Mouse (Mus musculus) thymus, postnatal 36 days (tissue): Measurements from ENCODE around the gene Napsa.

Experiments used
- DNase-seq, 2 experiments: peaks; one replicate each; pipeline ENCODE4 v3.0.0; 2022; ENCODE audit warnings: mixed read lengths in 2 of 2

Napsa gene

GRCm38 (mm10) chr7:44571811-44572210, 369 bp upstream of the Napsa start:
- no peak for DNase-seq

- DNase-seq: no peak
Measured at GRCm38 (mm10) chr7:44572956-44573484, 840 bp downstream of the Napsa start.

GRCm38 (mm10) chr7:44576333-44576844, 4.2 kb downstream of the Napsa start:
- no peak for DNase-seq

DNA sequence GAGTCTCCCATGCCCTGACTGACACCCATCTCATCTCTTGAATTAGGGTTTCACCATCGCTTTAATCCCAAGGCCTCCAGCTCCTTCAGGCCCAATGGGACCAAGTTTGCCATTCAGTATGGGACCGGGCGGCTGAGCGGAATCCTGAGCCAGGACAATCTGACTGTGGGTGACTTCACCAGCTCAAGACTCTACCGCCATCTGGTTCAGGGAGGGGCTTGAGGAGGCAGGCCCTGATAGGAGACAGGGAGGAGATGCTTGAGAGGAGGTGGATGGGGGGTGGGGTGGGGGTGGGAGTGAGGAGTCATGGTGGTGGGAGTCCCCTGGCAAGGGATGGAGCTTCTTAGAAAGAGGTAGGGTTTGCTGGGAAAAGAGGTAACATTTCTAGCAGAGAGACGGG, 9.5 kb downstream of the Napsa start:
- DNase-seq: no peak

- DNase-seq: no peak
Measured at GRCm38 (mm10) chr7:44582709-44583108, 10.5 kb downstream of the Napsa start.

GRCm38 (mm10) chr7:44583146-44583545, 11.0 kb downstream of the Napsa start:
- DNase-seq: no peak

- DNase-seq: no peak
Measured at GRCm38 (mm10) chr7:44584265-44584804, 12.2 kb downstream of the Napsa start.

DNA sequence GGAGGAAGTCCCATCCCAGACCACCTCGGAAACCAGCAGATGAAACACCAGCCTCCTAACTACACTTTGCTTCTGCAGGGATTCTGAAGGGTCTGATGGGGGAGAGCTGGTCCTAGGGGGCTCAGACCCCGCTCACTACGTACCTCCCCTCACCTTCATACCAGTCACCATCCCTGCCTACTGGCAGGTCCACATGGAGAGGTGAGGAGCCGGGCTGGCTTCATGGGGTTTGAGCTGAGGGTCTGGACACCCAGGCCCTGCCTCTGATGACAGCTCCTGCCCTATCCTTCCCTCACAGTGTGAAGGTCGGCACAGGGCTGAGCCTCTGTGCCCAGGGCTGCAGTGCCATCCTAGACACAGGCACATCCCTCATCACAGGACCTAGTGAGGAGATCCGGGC, 12.7 kb downstream of the Napsa start:
- no peak for DNase-seq

DNA sequence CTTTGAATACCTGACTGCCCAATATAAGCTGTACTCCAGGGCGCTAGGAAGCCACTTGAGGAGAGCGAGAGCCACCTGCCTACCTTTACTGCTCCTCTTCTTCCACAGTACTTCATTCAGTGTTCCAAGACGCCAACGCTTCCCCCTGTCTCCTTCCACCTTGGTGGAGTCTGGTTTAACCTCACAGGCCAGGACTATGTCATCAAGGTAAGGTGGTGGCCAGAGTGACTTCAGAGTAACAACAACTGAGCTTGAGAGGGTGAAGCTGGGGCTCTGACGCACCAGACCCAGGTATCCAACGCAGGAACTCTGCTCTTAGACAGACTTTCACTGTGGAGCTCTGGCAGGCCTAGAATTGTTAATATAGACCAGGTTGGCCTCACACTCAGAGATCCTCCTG, 13.4 kb downstream of the Napsa start:
- no peak for DNase-seq

DNA sequence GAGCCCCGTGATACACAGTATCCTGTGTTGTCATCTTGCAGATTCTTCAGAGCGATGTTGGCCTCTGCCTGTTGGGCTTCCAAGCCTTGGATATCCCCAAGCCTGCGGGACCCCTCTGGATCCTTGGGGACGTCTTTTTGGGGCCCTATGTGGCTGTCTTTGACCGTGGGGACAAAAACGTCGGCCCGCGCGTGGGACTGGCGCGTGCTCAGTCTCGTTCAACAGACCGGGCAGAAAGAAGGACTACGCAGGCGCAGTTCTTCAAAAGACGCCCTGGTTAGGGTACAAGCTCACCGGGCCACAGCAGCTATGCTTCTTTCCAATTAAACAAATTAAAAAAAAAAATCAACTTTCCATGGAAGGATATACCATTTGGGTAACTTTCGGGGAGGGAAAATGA, 14.3 kb downstream of the Napsa start:
- no peak for DNase-seq

GRCm38 (mm10) chr7:44586930-44587329, 14.8 kb downstream of the Napsa start:
- DNase-seq: no peak

- DNase-seq: no peak
Measured at GRCm38 (mm10) chr7:44587676-44588075, 15.5 kb downstream of the Napsa start.

GRCm38 (mm10) chr7:44588338-44588737, 16.2 kb downstream of the Napsa start:
- DNase-seq: no peak

DNA sequence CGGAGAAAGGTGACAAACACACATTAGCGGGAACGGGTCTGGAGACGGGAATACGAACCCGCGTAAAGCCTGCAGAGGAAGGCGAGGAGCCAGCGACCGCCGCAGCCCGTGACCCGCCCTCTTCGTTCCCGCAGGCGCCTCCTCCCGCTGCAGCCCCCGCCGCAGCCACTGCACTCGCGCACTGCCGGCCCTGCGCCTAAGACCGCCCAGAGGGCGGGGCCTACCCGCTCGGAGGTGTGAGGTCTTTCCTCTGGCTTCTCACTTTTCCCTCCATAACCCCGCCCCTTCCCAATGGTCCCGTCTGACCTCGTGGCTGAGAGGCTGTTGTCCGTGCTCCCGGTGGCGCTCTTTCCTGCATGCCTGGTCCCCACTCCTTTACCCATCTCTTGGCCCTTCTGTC, 17.0 kb downstream of the Napsa start:
- DNase-seq: peak; percentile 39 to 52

GRCm38 (mm10) chr7:44589946-44590345, 17.8 kb downstream of the Napsa start:
- no peak for DNase-seq

DNA sequence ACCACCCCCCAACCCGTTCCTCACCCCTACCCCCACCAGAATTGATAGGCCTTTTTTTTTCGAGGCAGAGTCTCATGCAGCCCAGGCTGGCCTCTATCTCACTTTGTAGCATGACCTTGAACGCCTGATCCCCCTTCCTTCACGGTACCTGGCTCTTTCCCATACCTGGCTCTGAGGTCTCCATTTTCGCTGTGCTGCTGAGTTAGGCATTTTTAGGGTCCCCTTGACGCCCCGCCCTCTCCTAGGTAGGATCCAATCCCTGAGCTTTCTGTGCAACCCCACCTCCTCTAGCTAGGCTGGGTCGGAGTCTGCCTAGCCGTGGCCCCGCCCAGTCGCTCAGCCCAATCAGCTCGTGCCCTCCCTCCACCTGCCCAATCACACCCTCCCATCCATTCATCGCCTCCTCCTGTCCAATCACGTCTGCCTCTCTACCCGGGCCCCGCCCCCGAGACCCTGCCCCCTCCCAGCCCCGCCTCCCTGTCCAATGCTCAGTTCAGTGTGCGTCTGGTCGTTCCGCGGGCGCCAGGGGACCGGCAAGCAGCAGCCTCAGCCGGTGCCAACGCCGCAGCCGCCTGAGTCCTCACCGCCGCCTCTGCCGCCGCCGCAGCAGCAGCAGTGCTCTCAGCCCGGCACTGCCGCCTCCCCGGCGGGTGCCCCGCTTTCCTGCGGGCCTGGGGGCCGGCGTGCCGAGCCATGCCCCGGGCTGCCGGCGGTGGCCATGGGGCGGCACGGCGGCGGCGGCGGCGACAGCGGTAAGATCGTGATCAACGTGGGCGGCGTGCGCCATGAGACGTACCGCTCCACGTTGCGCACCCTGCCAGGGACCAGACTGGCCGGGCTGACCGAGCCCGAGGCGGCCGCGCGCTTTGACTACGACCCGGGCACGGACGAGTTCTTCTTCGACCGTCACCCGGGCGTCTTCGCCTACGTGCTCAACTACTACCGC, 18.5 kb downstream of the Napsa start, which contains the start of gene Kcnc3:
TSS of gene Kcnc3 (plus strand) at position 263 of the 946 bp plus-strand sequence.
- DNase-seq: peak; percentile 40 to 69

GRCm38 (mm10) chr7:44591348-44592116, 19.4 kb downstream of the Napsa start:
- DNase-seq: no peak

- DNase-seq: no peak
Measured at GRCm38 (mm10) chr7:44593051-44593450, 20.9 kb downstream of the Napsa start.

DNA sequence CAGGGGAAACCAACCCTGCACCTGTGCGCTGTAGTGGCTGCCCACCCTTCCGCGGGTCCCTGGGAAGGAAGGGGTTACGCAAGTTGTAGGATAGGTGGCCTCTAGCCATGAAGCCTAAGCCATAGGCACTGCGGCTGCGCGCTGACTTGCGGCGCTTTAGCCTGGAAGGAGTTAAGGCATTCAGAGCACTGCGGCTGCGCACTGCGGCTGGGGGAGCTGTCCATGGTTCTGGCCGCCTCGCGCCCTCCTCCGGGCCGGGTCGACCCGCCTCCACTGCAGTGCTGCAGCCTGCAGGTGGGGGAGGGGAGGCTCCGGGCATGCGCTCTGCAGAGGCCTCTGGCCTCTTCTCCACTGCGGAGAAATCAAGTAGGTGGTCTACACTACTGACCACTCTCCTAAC, 21.6 kb downstream of the Napsa start:
- DNase-seq: peak; percentile 67 to 68

DNA sequence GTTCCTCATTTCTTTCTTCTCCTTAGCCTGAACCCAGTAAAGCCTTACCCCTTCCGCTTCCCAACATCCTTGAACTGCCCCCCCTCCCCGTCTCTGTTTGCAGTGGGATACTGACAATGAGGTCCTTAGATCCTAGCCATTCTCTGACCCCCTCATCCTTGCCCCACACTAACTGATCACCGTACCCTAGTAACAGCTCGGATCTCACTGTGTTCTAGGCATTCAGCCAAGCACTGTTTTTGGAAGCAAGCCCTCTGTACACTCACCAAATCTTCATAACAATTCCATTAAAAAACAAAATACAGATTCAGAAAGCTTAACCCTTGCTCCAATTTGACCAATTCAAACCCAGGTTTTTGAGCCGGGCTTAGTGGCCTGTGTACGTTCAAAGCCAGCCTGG, 22.1 kb downstream of the Napsa start:
- DNase-seq: no peak

GRCm38 (mm10) chr7:44595131-44595561, 23.0 kb downstream of the Napsa start:
- DNase-seq: no peak

DNA sequence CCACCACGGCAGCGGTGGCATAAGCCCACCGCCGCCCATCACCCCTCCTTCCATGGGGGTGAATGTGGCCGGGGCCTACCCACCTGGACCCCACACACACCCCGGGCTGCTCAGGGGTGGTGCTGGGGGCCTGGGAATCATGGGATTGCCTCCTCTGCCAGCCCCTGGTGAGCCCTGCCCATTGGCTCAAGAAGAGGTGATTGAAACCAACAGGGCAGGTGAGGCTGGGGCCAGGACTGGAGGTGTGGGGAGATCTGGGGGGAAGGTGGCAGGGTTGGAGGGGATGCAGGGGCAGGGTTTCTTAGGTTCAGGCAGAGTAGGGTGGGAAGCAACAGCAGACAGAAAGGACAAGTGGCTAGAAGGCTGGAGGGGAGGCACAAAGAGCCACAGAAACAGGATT, 23.9 kb downstream of the Napsa start:
- no peak for DNase-seq

GRCm38 (mm10) chr7:44596996-44597538, 24.9 kb downstream of the Napsa start:
- DNase-seq: no peak
